Mouse (Mus musculus) kidney, adult 2 months (tissue): Measurements from ENCODE around the gene Mif. TPM values are rescaled to one million over a fixed set of nuclear protein-coding genes. Genes with fewer than 3 reads are reported as not detected.
A peak's percentile ranks its signal among the peaks of the same experiment; 100 is the strongest.

Source experiments
- DNase-seq: peaks from one replicate; pipeline ENCODE4 v3.0.0; 2021
- H3K27ac ChIP-seq: fragments of 200-500 bp; 2 replicates; pipeline ENCODE4 v1.5.1; 2012; ENCODE audit warnings: low read depth, low read length, control low read depth, inconsistent platforms; ENCODE audit not compliant: insufficient read depth
- H3K27me3 ChIP-seq: fragments of 200-500 bp; replicated peaks from 2 replicates; pipeline ENCODE4 v1.6.1; 2012; ENCODE audit warnings: mild to moderate bottlenecking, moderate library complexity, low read length, inconsistent platforms; ENCODE audit not compliant: control insufficient read depth, insufficient read depth
- H3K36me3 ChIP-seq: fragments of 200-500 bp; 2 replicates; pipeline ENCODE4 v1.6.1; 2012; ENCODE audit warnings: mild to moderate bottlenecking, moderate library complexity, low read length, inconsistent platforms; ENCODE audit not compliant: control insufficient read depth, insufficient read depth
- H3K4me1 ChIP-seq: fragments of 200-500 bp; 2 replicates; pipeline ENCODE4 v1.6.1; 2011; ENCODE audit warnings: low read length; ENCODE audit not compliant: control insufficient read depth, insufficient read depth
- H3K4me3 ChIP-seq: fragments of 200-500 bp; 2 replicates; pipeline ENCODE4 v1.5.1; 2011; ENCODE audit warnings: mild to moderate bottlenecking, low read depth, low read length, control low read depth; ENCODE audit not compliant: insufficient read depth
- CTCF ChIP-seq: fragments of 200-500 bp; conservative IDR thresholded peaks from 2 replicates; pipeline ENCODE4 v1.5.1; 2011; ENCODE audit warnings: low read depth, mild to moderate bottlenecking, control low read depth, low read length, moderate library complexity, mixed read lengths; ENCODE audit not compliant: insufficient read depth, insufficient read length
- POLR2A ChIP-seq: fragments of 200-500 bp; IDR thresholded peaks from one replicate; pipeline ENCODE4 v1.6.1; 2011; ENCODE audit warnings: low read depth, low read length, control low read depth
- WGBS: fragments of 180-500 bp; shearing (Covaris S2); methylation state at CpG from one replicate; pipeline ENCODE4 v1.1.7; 2018; 5-methylcytosine and 5-hydroxymethylcytosine counted together
- polyA plus RNA-seq: library from polyadenylated mRNA; depleted of rRNA; stranded (reverse); fragments of >200 nt; gene quantifications from 2 replicates; pipeline ENCODE4 v1.2.3, GENCODE M21; 2012

Gene Mif
- polyA plus RNA-seq, 1 experiment = 3,280 TPM

DNA sequence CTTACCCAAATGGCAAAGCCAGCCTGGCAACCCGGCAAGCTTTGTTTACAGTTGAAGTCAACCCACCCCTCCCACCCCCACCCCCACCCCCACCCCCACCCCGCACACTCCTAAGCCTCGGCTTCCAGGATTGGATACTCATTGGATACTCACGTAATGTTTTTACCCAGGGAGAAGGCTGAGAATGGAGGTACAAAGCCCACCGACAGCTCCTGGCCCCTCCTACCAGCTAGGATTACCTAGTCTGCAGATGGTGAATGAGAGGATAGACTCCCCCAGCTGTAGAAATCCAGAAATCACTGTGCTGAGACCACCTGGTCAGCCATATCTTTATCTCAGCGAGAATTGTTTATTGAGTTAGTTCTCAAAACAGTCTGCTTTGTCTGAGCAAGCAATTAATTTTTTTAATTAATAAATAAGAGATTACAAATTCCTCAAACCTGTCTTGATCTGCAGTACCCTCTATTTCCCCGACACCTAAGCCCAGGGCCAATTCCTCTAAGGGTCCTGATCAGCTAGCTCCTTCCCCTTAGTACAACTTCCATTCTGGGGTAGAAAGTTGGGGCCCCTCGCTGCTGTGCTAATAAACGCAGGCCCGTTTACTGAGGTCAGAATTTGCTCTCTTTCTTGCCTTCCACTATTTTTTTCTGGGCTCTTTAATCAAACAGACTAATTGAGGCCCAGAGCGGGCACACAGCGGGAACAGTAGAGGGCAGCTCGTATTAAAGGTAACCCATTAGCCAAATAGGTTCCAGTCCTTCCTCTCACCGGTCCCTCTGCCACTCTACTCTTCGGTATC, 22.6 kb upstream of the Mif start:
- no peak for DNase-seq
- no peak overlapping the region for H3K4me3 ChIP-seq
- 14% methylated on average over 15 of the region's 15 CpGs for WGBS
- H3K27me3 ChIP-seq = no peaks in the 10 kb centered on the region
- H3K4me1 ChIP-seq = peaks cover 14% of the 10 kb centered on the region
- peak overlapping the region; percentile 95 for H3K27ac ChIP-seq
- TF ChIP-seq POLR2A (no peak), CTCF (no peak)
- no peaks in the 10 kb centered on the region for H3K36me3 ChIP-seq

DNA sequence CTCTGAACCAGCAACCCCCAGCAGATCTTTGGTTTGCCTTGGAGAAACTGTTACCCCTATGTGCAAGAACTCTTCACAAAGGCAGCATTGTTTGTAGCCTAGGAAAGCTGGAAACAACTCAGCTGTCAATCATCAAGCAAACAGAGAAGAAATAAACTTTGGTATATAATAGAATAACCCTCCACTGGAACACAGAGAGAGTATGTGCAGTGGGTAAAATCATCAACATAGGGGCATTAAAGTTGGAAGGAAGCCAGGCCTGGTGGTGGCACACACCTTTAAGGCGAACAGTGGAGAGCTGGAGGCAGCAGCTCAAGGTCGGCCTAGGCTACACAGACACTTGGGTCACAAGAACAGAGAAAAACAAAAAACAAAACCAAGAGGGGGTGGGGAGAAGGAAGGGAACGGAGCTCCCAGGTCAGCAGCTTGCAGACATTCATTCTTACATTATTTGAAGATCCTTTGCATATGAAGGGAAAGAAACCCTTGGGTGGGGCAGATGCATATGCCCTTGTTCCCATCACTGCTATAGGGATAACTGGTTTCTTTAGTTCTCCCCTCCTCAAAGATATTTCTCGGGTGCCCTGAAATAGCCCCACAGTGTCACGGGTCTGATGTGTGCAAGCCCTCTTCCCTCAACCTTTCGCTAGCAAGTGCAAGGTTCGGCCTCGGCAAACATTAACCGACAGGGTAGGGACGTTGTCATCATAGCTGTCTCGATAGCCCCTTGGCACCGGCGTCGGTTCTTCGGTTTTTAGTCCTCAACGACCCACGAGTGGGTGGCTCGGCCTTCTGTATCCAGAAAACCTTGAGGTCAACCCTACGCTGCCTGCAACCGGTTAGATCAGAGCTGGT, 21.8 kb upstream of the Mif start:
- H3K36me3 ChIP-seq = no peaks in the 10 kb centered on the region
- H3K27me3 ChIP-seq = no peaks in the 10 kb centered on the region
- H3K4me1 ChIP-seq = peaks cover 14% of the 10 kb centered on the region
- peak; percentile 94 for DNase-seq
- no peak for TF ChIP-seq POLR2A
- no peak for TF ChIP-seq CTCF
- H3K27ac ChIP-seq = peak overlapping the region; percentile 95
- H3K4me3 ChIP-seq = no peak overlapping the region
- 24% methylated on average over 20 of the region's 20 CpGs for WGBS

DNA sequence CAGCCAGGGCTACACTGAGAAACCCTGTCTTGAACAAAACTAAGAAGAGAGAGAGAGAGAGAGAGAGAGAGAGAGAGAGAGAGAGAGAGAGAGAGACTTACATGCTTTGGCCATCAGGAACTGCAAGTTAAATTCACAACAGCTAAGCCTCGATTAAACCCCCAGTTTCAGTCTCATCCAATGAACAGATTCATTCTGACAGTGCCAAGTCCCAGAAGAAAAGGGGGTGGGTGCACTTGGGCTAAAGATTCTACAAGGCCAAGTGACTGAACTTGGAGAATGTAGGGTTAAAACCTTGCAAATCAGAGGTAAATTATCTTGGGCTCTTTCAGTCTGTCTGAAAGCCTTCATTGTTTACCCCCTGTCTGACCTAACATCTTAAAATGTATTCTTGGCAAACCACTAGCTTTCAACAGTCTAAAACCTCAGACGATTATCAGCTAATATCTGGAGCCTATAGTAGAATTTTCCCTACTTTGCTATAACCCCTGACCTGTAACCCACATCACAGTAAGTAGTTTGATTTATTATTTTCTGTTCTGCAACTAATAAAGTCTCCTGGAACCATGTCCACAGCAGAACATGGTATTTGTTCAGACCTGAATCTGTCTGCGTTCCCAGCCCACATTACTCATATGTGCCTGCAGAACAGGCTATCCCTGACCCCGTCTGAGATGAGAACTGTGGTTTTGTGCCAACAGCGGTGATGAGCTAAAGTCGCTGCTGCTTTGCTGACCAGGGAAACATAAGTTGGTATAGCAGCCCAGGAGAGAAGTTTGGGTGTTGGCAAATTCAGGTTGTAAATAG, 20.9 kb upstream of the Mif start:
- H3K27ac ChIP-seq = peak overlapping the region; percentile 95
- 41% methylated on average over 6 of the region's 6 CpGs for WGBS
- TF ChIP-seq CTCF (no peak), POLR2A (no peak)

DNA sequence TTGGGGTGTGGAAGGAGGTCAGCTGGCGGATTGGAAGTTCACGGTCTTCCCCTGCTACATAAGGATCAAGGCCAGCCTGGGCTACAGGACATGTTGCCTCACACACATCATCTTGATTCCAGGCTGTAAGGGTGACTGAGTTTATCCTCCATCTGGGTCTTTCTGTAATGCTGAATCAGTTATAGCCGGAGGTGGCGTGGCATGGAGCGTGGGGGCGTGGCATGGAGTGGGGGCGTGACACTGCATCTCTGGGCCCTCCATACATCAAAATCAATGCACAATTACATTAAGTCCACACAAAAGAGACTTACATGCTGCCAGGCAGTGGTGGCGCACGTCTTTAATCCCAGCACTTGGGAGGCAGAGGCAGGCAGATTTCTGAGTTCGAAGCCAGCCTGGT, 20.3 kb upstream of the Mif start:
- no peak for DNase-seq
- no peak for TF ChIP-seq POLR2A
- TF ChIP-seq CTCF = no peak
- Histone ChIP-seq H3K27ac (no peak overlapping the region; the same call in 1 of the 2 replicates), H3K4me3 (no peak overlapping the region), H3K4me1 (peaks cover 14% of the 10 kb centered on the region), H3K27me3 (no peaks in the 10 kb centered on the region), H3K36me3 (no peaks in the 10 kb centered on the region)
- 94% methylated on average over 10 of the region's 10 CpGs for WGBS

More for the DNA sequence above, 20.9 kb upstream of the Mif start:
- DNase-seq = no peak
- Histone ChIP-seq H3K36me3 (no peaks in the 10 kb centered on the region), H3K4me1 (peaks cover 14% of the 10 kb centered on the region), H3K4me3 (no peak overlapping the region), H3K27me3 (no peaks in the 10 kb centered on the region)

DNA sequence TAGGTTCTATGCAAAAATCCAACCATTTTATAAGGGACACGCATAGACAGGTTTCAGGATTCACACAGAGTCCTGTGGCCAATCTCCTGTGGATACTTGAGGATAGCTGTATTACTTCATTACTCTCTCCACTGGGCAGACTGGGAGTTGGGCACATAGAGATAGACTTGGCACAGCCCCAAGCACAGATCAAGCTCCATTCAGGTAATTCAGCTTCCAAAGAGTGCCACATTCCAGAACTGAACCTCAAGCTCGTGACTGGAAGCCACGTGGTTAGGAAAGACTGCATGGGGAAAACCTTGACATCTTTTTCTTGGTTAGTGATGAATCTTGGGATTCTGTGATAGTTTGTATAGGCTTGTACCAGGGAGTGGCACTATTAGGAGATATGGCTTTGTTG, 18.8 kb upstream of the Mif start:
- no peak overlapping the region for H3K4me3 ChIP-seq
- peaks cover 14% of the 10 kb centered on the region for H3K4me1 ChIP-seq
- TF ChIP-seq POLR2A (no peak), CTCF (no peak)
- peak; percentile 87 for DNase-seq
- no peak overlapping the region for H3K27ac ChIP-seq
- no peaks in the 10 kb centered on the region for H3K27me3 ChIP-seq
- 68% methylated on average over 3 of the region's 3 CpGs for WGBS
- no peaks in the 10 kb centered on the region for H3K36me3 ChIP-seq

DNA sequence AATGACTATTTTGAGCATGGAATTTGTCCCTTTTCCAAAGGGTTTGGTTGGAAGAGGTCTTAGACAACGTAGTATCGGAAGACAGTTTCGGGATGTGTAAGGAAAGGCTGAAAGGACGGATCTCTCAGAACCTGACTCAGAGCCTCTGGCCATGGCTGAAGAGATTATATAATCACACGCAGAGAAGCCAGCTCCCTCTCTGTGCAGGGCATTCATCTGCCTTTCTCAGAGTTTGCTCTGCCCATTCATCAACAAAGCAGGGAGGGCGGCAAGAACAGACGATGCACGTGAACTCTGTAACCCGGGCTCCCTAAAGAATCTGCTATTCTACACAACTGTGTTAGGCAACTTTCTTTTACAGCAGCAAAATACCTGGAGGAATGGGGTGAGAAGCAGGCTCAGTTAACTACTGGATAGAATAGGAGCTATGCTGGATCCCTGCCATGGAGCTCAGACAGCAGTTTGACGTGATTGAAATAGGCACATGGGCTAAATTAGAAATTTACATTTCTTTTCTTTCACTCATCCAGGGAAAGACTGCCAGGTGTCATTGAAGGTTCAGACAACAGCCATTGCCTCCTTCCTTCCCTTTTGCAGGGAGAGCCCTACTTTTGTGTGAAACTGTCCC, 13.6 kb upstream of the Mif start:
- TF ChIP-seq CTCF (no peak), POLR2A (no peak)
- Histone ChIP-seq H3K4me3 (no peak overlapping the region), H3K4me1 (peaks cover 9% of the 10 kb centered on the region; the same call in 1 of the 2 replicates), H3K27me3 (no peaks in the 10 kb centered on the region), H3K36me3 (no peaks in the 10 kb centered on the region), H3K27ac (no peak overlapping the region)
- 45% methylated on average over 10 of the region's 10 CpGs for WGBS
- no peak for DNase-seq
